Mouse (Mus musculus) kidney, postnatal 14 days (tissue): ENCODE measurements around the gene Nprl2.

Experiments
- DNase-seq: peaks from one replicate; pipeline ENCODE4 v3.0.0; 2022; ENCODE audit warnings: mixed read lengths

The Nprl2 gene

DNA sequence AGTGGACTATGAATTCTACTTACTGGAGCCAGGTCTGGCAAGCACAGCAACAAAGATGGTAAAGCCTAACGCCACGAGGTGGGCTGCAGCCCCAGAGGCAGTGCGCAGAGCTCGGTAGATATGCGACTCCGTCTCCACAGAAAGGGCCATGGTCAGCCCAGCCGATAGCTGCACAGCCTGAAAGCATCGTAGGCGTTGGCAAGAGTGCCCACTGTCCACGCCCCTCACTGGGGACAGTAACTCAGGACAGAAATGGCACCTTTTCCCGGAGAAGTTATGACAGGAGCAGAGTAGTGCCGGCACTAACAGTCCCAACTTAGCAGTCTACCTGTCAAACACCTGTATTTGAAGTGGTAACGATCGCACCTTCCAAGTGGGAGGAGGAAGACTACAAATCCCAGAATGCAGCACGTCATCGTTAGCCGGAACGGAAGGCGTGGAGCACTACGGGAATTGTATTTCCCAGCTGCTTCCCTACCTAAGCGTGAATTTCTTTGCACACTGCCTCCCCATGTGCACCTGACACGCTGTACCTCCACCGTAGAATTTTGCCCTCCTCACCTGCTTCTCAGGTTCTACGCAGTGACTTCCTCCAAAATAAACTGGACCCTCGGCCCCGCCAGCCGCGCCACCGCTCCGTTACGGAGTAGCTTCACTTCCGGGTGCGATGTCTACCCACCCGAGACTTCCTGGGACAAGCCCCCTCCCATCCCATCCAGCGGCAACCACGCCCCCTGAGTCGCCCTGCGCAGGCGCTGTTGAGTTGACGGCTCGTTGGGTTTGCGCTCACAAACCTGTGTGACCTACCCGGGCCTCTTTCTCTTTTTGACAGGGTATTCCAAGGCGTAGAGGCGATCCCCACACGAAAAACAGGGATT, at the start of gene Nprl2, which contains the start of gene Cyb561d2:
TSS of gene Nprl2 (plus strand) at position 753 of the 878 bp plus-strand sequence.
TSS of gene Cyb561d2 (minus strand) at position 720 of the 878 bp plus-strand sequence.
- peak; percentile 96 for DNase-seq

DNA sequence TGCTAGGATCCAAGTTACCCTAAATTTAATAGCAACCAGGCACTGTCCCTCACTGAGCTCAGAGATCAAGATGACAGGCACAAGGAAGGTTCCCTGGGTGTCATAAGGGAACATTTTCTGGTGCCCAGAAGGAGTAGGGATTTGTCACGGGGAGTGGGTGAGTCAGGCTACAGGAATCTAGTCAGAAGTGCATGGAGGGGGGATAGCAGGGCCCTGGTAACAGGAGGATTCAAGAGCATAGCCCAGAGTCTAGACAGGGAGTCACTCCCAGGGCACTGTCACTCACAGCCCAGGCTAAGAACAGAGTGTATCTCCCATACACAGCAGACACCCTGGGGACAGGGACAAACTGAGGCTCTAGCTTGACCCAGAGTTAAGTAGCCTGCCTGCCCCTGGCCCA, 48.5 kb upstream of the Nprl2 start:
- DNase-seq: no peak

GRCm38 (mm10) chr9:107494238-107494637, 47.8 kb upstream of the Nprl2 start:
- no peak for DNase-seq

DNA sequence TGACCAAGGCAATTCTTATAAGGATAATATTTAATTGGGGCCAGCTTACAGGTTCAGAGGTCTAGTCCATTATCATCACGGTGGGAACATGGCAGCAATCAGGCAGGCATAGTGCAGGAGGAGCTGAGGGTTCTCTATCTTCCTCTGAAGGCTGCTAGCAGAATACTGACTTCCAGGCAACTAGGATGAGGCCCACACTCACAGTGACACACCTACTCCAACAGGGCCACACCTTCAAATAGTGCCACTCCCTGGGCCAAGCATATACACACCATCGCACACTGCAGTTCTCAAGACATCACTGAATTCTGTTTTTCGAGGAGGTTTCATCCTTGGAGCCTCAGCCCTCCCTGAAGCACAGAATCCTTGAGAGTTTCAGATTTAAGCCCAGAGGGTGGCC, 45.7 kb upstream of the Nprl2 start:
- no peak for DNase-seq

GRCm38 (mm10) chr9:107500708-107501286, 41.2 kb upstream of the Nprl2 start:
- no peak for DNase-seq

GRCm38 (mm10) chr9:107502131-107502846, 39.7 kb upstream of the Nprl2 start:
- DNase-seq: no peak

- no peak for DNase-seq
Observed at GRCm38 (mm10) chr9:107504662-107505537, 37.1 kb upstream of the Nprl2 start.

DNA sequence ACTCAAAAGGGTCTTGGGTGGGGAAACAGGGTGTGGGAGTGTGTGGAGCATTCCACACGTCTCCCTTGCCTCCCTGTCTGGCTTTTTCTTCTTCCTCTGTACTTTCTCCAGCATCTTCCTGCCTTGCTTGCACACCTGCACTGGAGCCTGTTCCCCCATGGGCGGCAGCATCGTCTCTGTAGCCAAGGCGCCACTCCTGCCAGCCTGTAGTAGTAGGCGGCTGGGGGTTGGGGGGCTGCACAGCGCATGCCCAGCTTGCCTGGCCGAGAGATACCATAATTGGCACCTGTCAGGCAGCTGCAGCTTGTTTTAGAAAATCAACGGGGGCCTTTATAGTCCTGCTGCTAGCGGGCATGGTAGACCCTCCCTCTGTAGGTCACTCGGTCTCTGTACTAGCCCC, 33.8 kb upstream of the Nprl2 start:
- DNase-seq: no peak

DNA sequence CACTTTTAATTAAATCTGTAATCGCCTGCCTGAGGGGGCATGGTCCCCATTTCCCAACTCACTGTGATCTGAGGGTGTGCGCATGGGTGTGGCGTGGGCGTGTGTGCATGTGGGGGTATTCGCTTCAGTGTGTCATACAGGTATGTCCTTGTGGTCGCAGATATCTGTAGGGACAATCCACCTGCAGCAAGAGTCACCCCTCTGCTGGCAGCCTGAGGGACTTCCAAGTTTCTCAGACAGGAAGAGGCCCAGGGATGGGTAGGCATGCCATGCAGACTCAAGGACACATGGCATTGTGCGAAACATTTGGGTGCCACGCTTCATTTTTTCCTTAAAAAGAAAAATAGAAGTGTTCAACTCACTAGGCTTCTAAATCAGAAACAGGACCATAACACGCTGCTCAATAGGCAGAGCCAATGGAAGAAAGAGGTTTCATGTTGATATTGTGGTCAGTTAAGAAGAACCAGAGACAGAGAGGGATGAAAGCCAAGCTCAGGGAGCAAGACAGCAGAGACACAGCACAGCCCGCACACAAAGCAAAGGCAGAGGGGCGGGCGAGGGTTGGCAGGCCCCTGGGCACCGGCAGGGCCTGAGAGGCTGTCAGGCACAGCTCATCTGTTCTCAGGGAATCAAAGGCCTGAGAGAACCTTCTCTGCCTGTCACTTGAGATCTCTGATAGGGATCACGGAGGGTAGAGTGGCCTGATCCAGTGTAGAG, 31.5 kb upstream of the Nprl2 start:
- no peak for DNase-seq

GRCm38 (mm10) chr9:107511436-107511835, 30.6 kb upstream of the Nprl2 start:
- DNase-seq: no peak

DNA sequence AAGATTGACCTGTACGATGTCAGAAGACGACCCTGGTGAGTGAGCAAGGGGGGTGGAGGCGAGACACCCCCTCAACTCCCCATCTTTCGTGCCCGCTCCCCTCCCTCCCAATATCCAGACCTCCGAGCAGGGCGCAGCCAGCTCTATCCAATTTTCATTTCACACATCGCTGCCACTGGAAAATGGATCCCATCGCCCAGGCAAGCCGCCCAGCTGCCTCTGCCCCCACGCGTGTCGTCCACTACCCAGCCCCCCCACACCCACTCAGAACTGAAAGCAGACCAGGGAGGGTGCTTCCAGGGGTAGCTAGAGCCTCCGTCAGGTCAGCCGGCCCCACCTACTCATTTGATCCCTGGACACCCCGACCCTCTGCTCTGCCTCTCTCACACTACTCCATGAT, 29.7 kb upstream of the Nprl2 start:
- no peak for DNase-seq

GRCm38 (mm10) chr9:107514303-107514955, 27.6 kb upstream of the Nprl2 start:
- DNase-seq: peak; percentile 83

DNA sequence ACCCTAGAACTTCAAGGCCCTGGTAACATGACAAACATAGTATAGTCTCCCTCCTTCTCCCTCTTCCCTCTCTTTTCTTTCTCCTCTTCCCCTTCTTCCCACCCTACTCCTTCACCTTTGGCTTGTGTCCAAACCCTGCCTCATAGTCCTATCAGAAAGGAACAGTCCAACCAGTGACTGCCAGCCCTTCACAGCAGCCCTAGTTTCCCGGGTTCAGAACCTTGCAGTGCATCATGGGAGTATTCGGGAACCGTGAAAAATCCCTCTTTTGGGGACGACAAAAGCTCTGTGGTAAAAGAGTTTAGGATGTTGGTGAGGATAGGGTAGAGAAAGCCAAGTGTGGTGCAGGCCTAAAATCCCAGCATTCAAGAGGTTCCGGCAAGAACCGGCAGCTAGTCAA, 21.7 kb upstream of the Nprl2 start:
- DNase-seq: no peak

- DNase-seq: no peak
Observed at GRCm38 (mm10) chr9:107521190-107521589, 20.8 kb upstream of the Nprl2 start.

DNA sequence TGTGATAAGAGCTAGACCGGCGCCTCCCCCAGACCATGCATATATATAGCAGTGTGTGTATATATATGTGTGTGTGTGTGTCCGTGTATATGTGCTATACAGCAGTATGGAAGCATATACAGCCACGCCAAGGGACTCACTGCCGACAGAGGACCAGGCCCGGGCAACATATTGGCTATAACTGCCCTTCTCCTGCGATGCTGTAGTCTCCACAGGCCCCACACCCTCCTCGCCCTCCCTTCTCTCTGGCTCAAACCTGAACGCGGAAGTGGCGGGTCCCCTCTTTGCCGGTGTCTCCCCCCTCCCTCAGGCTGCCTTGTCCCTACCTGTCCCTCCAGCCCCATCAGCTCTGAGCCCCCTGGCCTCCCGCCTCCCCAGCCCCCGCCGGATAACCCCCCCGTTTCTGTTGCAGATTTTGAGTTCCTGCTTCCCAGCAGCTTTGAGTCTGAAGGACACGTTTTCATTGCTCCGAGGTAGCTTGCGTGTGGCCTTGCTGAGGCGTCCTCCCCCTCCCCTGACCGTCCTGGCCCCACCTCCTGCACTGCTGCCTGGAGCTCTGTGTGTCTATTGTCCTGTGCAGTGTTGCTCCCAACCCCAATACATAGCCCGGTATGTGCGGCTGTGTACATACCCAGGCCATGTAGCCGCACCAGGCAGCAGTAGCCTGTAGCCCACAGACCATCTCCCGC, 20.2 kb upstream of the Nprl2 start:
- no peak for DNase-seq

GRCm38 (mm10) chr9:107522400-107522711, 19.7 kb upstream of the Nprl2 start:
- no peak for DNase-seq

GRCm38 (mm10) chr9:107526198-107527026, 15.6 kb upstream of the Nprl2 start:
- peak; percentile 87 for DNase-seq

GRCm38 (mm10) chr9:107533791-107534407, 8.1 kb upstream of the Nprl2 start, which contains the start of gene Tmem115:
Gene Tmem115 (plus strand): TSS chr9:107533945.
- DNase-seq: peak; percentile 97
